Mouse (Mus musculus): Measurements from ENCODE around the gene Chd6. TPM values are rescaled to one million over a fixed set of nuclear protein-coding genes. Genes with fewer than 3 reads are reported as not detected.

The Chd6 gene
- polyA plus RNA-seq, 1 experiment from 2014 or later: 14.7 TPM

Other genes with a start within 250 kb of the Chd6 start
- 5.9 and 6.6 TPM in 2 replicates for gene Zhx3, start 236.1 kb downstream of the Chd6 start, polyA plus RNA-seq (2015; fragmentation: Nextera tagmentation; extraction: Ambion mirVana)
- gene Lpin3, start 228.4 kb downstream of the Chd6 start, polyA plus RNA-seq (2015; fragmentation: Nextera tagmentation; extraction: Ambion mirVana): 11.9 and 14.0 TPM in 2 replicates
- 24.4 and 24.8 TPM in 2 replicates for gene Emilin3, start 196.7 kb downstream of the Chd6 start, polyA plus RNA-seq (2015; fragmentation: Nextera tagmentation; extraction: Ambion mirVana)